Mouse (Mus musculus) right cerebral cortex, adult 18-20 months (tissue): ENCODE data around the gene Col4a3bp.

Experiments used
- DNase-seq: peaks from one replicate; pipeline ENCODE4 v3.0.0; 2022; ENCODE audit warnings: mixed read lengths

Col4a3bp gene

GRCm38 (mm10) chr13:96542901-96543891 is 778 bp downstream of the Col4a3bp start:
- DNase-seq: no peak

GRCm38 (mm10) chr13:96544506-96544905 is 2.1 kb downstream of the Col4a3bp start:
- no peak for DNase-seq

GRCm38 (mm10) chr13:96547250-96547649 is 4.8 kb downstream of the Col4a3bp start:
- no peak for DNase-seq

- DNase-seq: no peak
Measured at GRCm38 (mm10) chr13:96547941-96548340, 5.5 kb downstream of the Col4a3bp start.

- DNase-seq: no peak
Measured at GRCm38 (mm10) chr13:96555099-96555498, 12.7 kb downstream of the Col4a3bp start.

GRCm38 (mm10) chr13:96567977-96568376 is 25.6 kb downstream of the Col4a3bp start:
- DNase-seq: no peak

GRCm38 (mm10) chr13:96570313-96571015 is 28.0 kb downstream of the Col4a3bp start:
- DNase-seq: no peak

- DNase-seq: no peak
Measured at GRCm38 (mm10) chr13:96571016-96571361, 28.6 kb downstream of the Col4a3bp start.

- no peak for DNase-seq
Measured at GRCm38 (mm10) chr13:96574170-96574569, 31.8 kb downstream of the Col4a3bp start.

GRCm38 (mm10) chr13:96579104-96579503 is 36.7 kb downstream of the Col4a3bp start:
- DNase-seq: no peak

GRCm38 (mm10) chr13:96579979-96580378 is 37.6 kb downstream of the Col4a3bp start:
- no peak for DNase-seq

GRCm38 (mm10) chr13:96584201-96584600 is 41.8 kb downstream of the Col4a3bp start:
- no peak for DNase-seq

GRCm38 (mm10) chr13:96586540-96586939 is 44.1 kb downstream of the Col4a3bp start:
- no peak for DNase-seq

GRCm38 (mm10) chr13:96588642-96589041 is 46.2 kb downstream of the Col4a3bp start:
- no peak for DNase-seq

GRCm38 (mm10) chr13:96593621-96594020 is 51.2 kb downstream of the Col4a3bp start:
- DNase-seq: no peak

- DNase-seq: no peak
Measured at GRCm38 (mm10) chr13:96594070-96594469, 51.7 kb downstream of the Col4a3bp start.

- DNase-seq: no peak
Measured at GRCm38 (mm10) chr13:96599182-96599581, 56.8 kb downstream of the Col4a3bp start.

- DNase-seq: no peak
Measured at GRCm38 (mm10) chr13:96604242-96604641, 61.8 kb downstream of the Col4a3bp start.

GRCm38 (mm10) chr13:96614615-96615014 is 72.2 kb downstream of the Col4a3bp start:
- no peak for DNase-seq

- no peak for DNase-seq
Measured at GRCm38 (mm10) chr13:96620891-96621290, 78.5 kb downstream of the Col4a3bp start.

GRCm38 (mm10) chr13:96630396-96630795 is 88.0 kb downstream of the Col4a3bp start:
- no peak for DNase-seq

- no peak for DNase-seq
Measured at GRCm38 (mm10) chr13:96644168-96644567, 101.8 kb downstream of the Col4a3bp start.

GRCm38 (mm10) chr13:96645822-96646221 is 103.4 kb downstream of the Col4a3bp start:
- no peak for DNase-seq

GRCm38 (mm10) chr13:96653041-96653440 is 110.6 kb downstream of the Col4a3bp start:
- DNase-seq: peak; percentile 49
